Mouse (Mus musculus): ENCODE data around the gene Atp1a4. TPM values are rescaled to one million over a fixed set of nuclear protein-coding genes. Genes with fewer than 3 reads are reported as not detected.

Gene Atp1a4
- not detected for total RNA-seq (2021)

GRCm38 (mm10) chr1:172258314-172258713 lies at the start of gene Atp1a4:
Gene Atp1a4 (minus strand): TSS chr1:172258414.
- no peak for DNase-seq (ENCODE audit: low spot score)
- intact Hi-C loops (cut with DNase I), result no loop called here

- DNase-seq (ENCODE audit: low spot score), result no peak
- intact Hi-C loops (cut with DNase I), result loop anchor here (2.0 kb wide), 1 partner anchor 25 kb away; no protein-coding TSS in a partner anchor
These were observed 49.7 kb upstream of the Atp1a4 start for GRCm38 (mm10) chr1:172307936-172308335.

- intact Hi-C loops (cut with DNase I), result no loop called here
- no peak for DNase-seq (ENCODE audit: low spot score)
These were observed 48.7 kb upstream of the Atp1a4 start for GRCm38 (mm10) chr1:172306885-172307284.

- intact Hi-C loops (cut with DNase I), result no loop called here
- DNase-seq (ENCODE audit: low spot score), result no peak
These were observed 48.0 kb upstream of the Atp1a4 start for GRCm38 (mm10) chr1:172306196-172306595.

GRCm38 (mm10) chr1:172305635-172306034 lies 47.4 kb upstream of the Atp1a4 start:
- DNase-seq (ENCODE audit: low spot score), result no peak
- intact Hi-C loops (cut with DNase I), result no loop called here

- intact Hi-C loops (cut with DNase I), result no loop called here
- DNase-seq (ENCODE audit: low spot score), result no peak
These were observed 46.9 kb upstream of the Atp1a4 start for GRCm38 (mm10) chr1:172305153-172305552.

GRCm38 (mm10) chr1:172304443-172304842 lies 46.2 kb upstream of the Atp1a4 start:
- no peak for DNase-seq (ENCODE audit: low spot score)
- intact Hi-C loops (cut with DNase I), result no loop called here

GRCm38 (mm10) chr1:172302851-172303250 lies 44.6 kb upstream of the Atp1a4 start:
- intact Hi-C loops (cut with DNase I), result no loop called here
- DNase-seq (ENCODE audit: low spot score), result no peak

- intact Hi-C loops (cut with DNase I), result no loop called here
- no peak for DNase-seq (ENCODE audit: low spot score)
These were observed 44.1 kb upstream of the Atp1a4 start for GRCm38 (mm10) chr1:172302311-172302710.

GRCm38 (mm10) chr1:172301180-172301579 lies 43.0 kb upstream of the Atp1a4 start:
- DNase-seq (ENCODE audit: low spot score), result no peak

GRCm38 (mm10) chr1:172300247-172300646 lies 42.0 kb upstream of the Atp1a4 start:
- intact Hi-C loops (cut with DNase I), result no loop called here
- no peak for DNase-seq (ENCODE audit: low spot score)

More at GRCm38 (mm10) chr1:172301180-172301579, 43.0 kb upstream of the Atp1a4 start:
- intact Hi-C loops (cut with DNase I), result no loop called here

- intact Hi-C loops (cut with DNase I), result no loop called here
- DNase-seq (ENCODE audit: low spot score), result no peak
These were observed 41.3 kb upstream of the Atp1a4 start for GRCm38 (mm10) chr1:172299528-172299927.

GRCm38 (mm10) chr1:172297611-172298537 lies 39.7 kb upstream of the Atp1a4 start, which contains the start of gene Atp1a2:
Gene Atp1a2 (minus strand): TSS chr1:172298064.
- peak; percentile 71 for DNase-seq (ENCODE audit: low spot score)
- intact Hi-C loops (cut with DNase I), result no loop called here

GRCm38 (mm10) chr1:172296816-172297510 lies 38.7 kb upstream of the Atp1a4 start:
- intact Hi-C loops (cut with DNase I), result no loop called here

GRCm38 (mm10) chr1:172295751-172296197 lies 37.6 kb upstream of the Atp1a4 start:
- no peak for DNase-seq (ENCODE audit: low spot score)
- intact Hi-C loops (cut with DNase I), result no loop called here

More at GRCm38 (mm10) chr1:172296816-172297510, 38.7 kb upstream of the Atp1a4 start:
- DNase-seq (ENCODE audit: low spot score), result peak; percentile 50

- intact Hi-C loops (cut with DNase I), result no loop called here
- no peak for DNase-seq (ENCODE audit: low spot score)
These were observed 35.2 kb upstream of the Atp1a4 start for GRCm38 (mm10) chr1:172293449-172293848.

- no peak for DNase-seq (ENCODE audit: low spot score)
- intact Hi-C loops (cut with DNase I), result no loop called here
These were observed 34.7 kb upstream of the Atp1a4 start for GRCm38 (mm10) chr1:172292880-172293279.

GRCm38 (mm10) chr1:172289617-172289946 lies 31.4 kb upstream of the Atp1a4 start:
- no peak for DNase-seq (ENCODE audit: low spot score)
- intact Hi-C loops (cut with DNase I), result no loop called here

- DNase-seq (ENCODE audit: low spot score), result no peak
- intact Hi-C loops (cut with DNase I), result no loop called here
These were observed 30.8 kb upstream of the Atp1a4 start for GRCm38 (mm10) chr1:172288900-172289616.

- intact Hi-C loops (cut with DNase I), result no loop called here
- no peak for DNase-seq (ENCODE audit: low spot score)
These were observed 28.5 kb upstream of the Atp1a4 start for GRCm38 (mm10) chr1:172286740-172287139.

Data from heart, postnatal 25 days (tissue).